Mouse (Mus musculus) kidney, postnatal 0 days (tissue): Measurements from ENCODE around the gene Gstm7. TPM values are rescaled to one million over a fixed set of nuclear protein-coding genes. Genes with fewer than 3 reads are reported as not detected.

Source experiments
- ATAC-seq: fragments of 200-750 bp; cut with Nextera tagmentation; replicated peaks from 2 replicates; pipeline ENCODE4 v1.8.0; 2017; ENCODE audit warnings: low read depth, moderate number of reproducible peaks, moderate TSS enrichment, moderate library complexity; ENCODE audit not compliant: low FRiP score
- DNase-seq: peaks from one replicate; pipeline ENCODE4 v3.0.0-alpha.2; 2016; ENCODE audit warnings: low spot score
- H3K27ac ChIP-seq: fragments of 300-500 bp; sonication (generic); 2 replicates; pipeline ENCODE4 v1.5.1; 2014; ENCODE audit warnings: mild to moderate bottlenecking
- H3K27me3 ChIP-seq: fragments of 300-500 bp; sonication (generic); 2 replicates; pipeline ENCODE4 v1.6.1; 2014; ENCODE audit warnings: low read length, mixed read lengths; ENCODE audit not compliant: insufficient read depth
- H3K36me3 ChIP-seq: fragments of 300-500 bp; sonication (generic); 2 replicates; pipeline ENCODE4 v1.6.1; 2014; ENCODE audit warnings: low read length, mixed read lengths; ENCODE audit not compliant: insufficient read depth
- H3K4me1 ChIP-seq: fragments of 300-500 bp; sonication (generic); replicated peaks from 2 replicates; pipeline ENCODE4 v1.6.1; 2014; ENCODE audit warnings: antibody characterized with exemption, low read length, mixed read lengths; ENCODE audit not compliant: insufficient read depth
- H3K4me2 ChIP-seq: fragments of 300-500 bp; sonication (generic); 2 replicates; pipeline ENCODE4 v1.6.1; 2014; ENCODE audit warnings: mild to moderate bottlenecking, low read length, moderate library complexity, mixed read lengths
- H3K4me3 ChIP-seq: fragments of 300-500 bp; sonication (generic); replicated peaks from 2 replicates; pipeline ENCODE4 v1.5.1; 2014; ENCODE audit warnings: low read depth, low read length
- H3K9ac ChIP-seq: fragments of 300-500 bp; sonication (generic); 2 replicates; pipeline ENCODE4 v1.6.1; 2014; ENCODE audit warnings: low read depth, low read length
- H3K9me3 ChIP-seq: fragments of 300-500 bp; sonication (generic); replicated peaks from 2 replicates; pipeline ENCODE4 v1.6.1; 2016; ENCODE audit warnings: low read length, inconsistent platforms, mixed read lengths
- CTCF ChIP-seq: IDR thresholded peaks from 2 replicates; pipeline ENCODE4 v1.5.1; 2016; ENCODE audit warnings: antibody characterized with exemption, low read depth, mild to moderate bottlenecking, moderate library complexity
- WGBS: fragments of 180-500 bp; shearing (Covaris S2); extraction: QIAGEN DNeasy Blood & Tissue Kit; methylation state at CpG from one replicate; pipeline ENCODE4 v1.1.7; 2014; 5-methylcytosine and 5-hydroxymethylcytosine counted together
- polyA plus RNA-seq: library from polyadenylated mRNA; unstranded; fragments of >200 nt; fragmentation: Nextera tagmentation; extraction: Ambion mirVana; gene quantifications from 2 replicates; pipeline ENCODE4 v1.2.1, GENCODE M21; 2015

Gstm7 gene
- polyA plus RNA-seq, 1 experiment from 2014 or later, result 18.3 TPM

DNA sequence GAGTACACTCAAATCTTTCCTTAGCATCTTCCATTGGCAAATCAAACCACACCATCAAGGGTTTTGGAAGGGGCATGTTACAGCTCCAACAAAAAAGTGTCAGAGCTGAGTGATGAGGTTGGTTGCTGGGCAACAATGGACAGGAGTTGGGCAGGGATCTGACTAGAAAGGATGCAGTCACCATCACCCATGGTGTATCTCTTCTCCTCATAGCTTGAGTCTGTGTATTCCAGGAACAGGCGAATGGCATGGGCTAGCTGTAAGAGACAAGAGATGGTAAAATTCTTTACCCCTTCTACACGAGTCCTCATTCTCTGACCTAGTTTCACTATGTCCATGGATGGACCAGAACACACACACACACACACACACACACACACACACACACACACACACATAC lies 483 bp downstream of the Gstm7 start:
- WGBS, result 67% methylated on average over 2 of the region's 2 CpGs
- Histone ChIP-seq H3K4me1 (no peaks in the 10 kb centered on the region), H3K4me2 (peak overlapping the region; percentile 36), H3K4me3 (peak overlapping the region; percentile 15; the same call in 1 of the 2 replicates), H3K9ac (no peak overlapping the region), H3K27me3 (no peaks in the 10 kb centered on the region), H3K9me3 (no peaks in the 10 kb centered on the region), H3K27ac (no peak overlapping the region), H3K36me3 (no peaks in the 10 kb centered on the region)
- ATAC-seq (no peak), DNase-seq (no peak)
- TF ChIP-seq CTCF, result no peak

DNA sequence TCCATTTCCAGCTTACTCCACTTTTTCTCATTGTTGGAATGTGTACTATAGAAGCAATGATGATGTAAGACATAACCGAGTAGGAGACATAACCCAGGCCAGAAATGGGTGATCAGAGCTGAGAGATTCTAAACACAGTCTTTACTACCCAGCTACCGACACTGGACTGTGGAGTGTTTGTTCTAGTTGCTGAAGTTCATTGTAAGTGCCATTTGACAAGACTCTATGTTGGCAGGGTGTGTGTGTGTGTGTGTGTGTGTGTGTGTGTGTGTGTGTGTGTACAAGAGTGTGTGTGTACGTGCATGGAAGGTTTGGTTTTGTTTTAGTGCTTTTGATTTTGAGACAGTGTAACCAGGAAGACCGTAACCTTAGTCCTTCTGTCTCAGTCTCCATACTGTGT lies 1.9 kb downstream of the Gstm7 start:
- 85% methylated on average over 4 of the region's 4 CpGs for WGBS
- H3K4me2 ChIP-seq, result no peak overlapping the region
- H3K9me3 ChIP-seq, result no peaks in the 10 kb centered on the region
- no peak overlapping the region for H3K27ac ChIP-seq
- no peak overlapping the region for H3K9ac ChIP-seq
- TF ChIP-seq CTCF, result no peak
- no peaks in the 10 kb centered on the region for H3K27me3 ChIP-seq
- H3K36me3 ChIP-seq, result no peaks in the 10 kb centered on the region
- DNase-seq (no peak), ATAC-seq (no peak)
- no peak overlapping the region for H3K4me3 ChIP-seq
- no peaks in the 10 kb centered on the region for H3K4me1 ChIP-seq

DNA sequence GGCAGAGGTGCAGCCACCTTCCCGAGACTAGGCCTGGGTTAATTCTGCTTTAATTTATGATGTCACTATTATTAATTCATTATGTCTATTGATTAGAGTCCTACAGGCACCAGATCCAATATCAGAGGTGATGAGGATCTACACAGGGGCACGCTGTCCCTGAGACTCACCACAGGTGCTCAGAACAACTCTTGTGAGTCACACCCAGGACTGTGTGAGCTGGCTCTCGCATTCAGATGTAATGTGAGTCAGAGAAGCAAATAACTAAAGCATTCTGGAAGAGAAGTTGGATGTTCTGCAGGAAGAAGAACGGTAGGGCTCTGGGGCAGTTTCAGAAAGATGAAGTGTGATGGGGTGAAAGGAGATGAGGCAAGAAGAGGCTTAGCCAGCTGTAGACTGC lies 2.4 kb downstream of the Gstm7 start:
- Histone ChIP-seq H3K9me3 (no peaks in the 10 kb centered on the region), H3K4me1 (no peaks in the 10 kb centered on the region), H3K4me2 (no peak overlapping the region), H3K36me3 (no peaks in the 10 kb centered on the region), H3K27ac (no peak overlapping the region), H3K9ac (no peak overlapping the region), H3K4me3 (no peak overlapping the region), H3K27me3 (no peaks in the 10 kb centered on the region)
- TF ChIP-seq CTCF, result no peak
- no peak for DNase-seq
- WGBS, result 78% methylated on average over 4 of the region's 4 CpGs
- no peak for ATAC-seq

DNA sequence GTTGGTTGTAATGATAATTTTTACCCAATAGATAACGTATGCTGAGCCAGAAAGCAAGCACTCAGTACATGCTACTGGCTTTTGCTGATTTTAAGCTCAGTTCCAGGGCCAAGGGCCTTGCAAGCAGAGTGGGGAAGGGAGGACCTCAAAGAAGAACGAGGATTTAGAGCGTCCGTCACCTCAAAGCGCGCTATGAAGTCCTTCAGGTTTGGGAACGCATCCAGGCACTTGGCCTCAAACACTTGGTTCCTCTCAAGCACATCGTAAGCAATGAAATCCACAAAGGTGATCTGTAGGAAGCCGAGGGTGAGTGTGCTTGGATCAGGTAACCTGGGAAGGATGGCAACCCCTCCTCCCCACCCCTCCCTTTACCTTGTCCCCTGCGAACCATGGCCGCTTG lies 2.9 kb downstream of the Gstm7 start:
- Histone ChIP-seq H3K9ac (no peak overlapping the region), H3K4me2 (no peak overlapping the region), H3K36me3 (no peaks in the 10 kb centered on the region), H3K27me3 (no peaks in the 10 kb centered on the region), H3K9me3 (no peaks in the 10 kb centered on the region), H3K4me3 (no peak overlapping the region), H3K27ac (no peak overlapping the region), H3K4me1 (no peaks in the 10 kb centered on the region)
- WGBS, result 70% methylated on average over 11 of the region's 11 CpGs
- TF ChIP-seq CTCF, result no peak
- DNase-seq, result no peak
- no peak for ATAC-seq

DNA sequence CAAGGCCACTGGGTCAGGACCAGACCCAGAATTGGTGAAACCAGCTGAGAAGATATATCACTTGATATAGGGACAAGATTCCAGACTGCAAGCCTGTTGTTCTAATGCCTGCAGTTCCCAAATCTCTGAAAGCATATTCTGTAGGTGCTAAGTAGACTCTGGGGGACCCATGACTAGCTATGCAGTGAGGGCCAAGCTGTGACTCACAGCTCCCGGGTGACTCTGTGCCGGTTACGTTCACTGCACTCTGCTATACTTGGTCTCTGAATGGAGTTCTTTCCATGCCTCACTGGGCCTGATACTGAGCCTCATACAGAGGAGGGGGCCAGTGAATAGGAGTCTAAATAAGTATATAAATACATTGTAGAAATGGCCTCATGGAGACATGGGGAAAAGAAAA lies 3.8 kb downstream of the Gstm7 start:
- no peak for ATAC-seq
- DNase-seq, result no peak
- no peak for TF ChIP-seq CTCF
- no peaks in the 10 kb centered on the region for H3K9me3 ChIP-seq
- H3K4me3 ChIP-seq, result no peak overlapping the region
- H3K27ac ChIP-seq, result no peak overlapping the region
- 55% methylated on average over 3 of the region's 3 CpGs for WGBS
- no peaks in the 10 kb centered on the region for H3K27me3 ChIP-seq
- H3K36me3 ChIP-seq, result no peaks in the 10 kb centered on the region
- H3K9ac ChIP-seq, result no peak overlapping the region
- H3K4me2 ChIP-seq, result no peak overlapping the region
- H3K4me1 ChIP-seq, result no peaks in the 10 kb centered on the region

DNA sequence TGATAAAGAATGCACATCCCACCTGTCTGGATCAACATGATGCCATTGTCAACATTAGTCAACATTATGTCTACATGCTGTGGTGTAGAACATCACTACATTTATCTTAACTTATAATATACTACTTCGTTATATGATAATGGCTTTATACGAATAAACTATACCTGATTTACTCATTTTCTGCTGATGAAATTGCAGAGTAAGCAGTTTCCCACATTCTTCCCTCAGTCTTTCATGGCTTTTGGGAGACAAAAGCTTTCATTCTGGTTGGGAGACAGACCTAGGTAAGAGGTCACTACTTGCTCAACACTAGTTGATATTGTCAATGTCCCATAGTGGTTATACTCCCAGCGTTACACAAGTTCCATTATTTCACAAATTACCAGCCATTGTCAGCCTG lies 6.3 kb downstream of the Gstm7 start:
- Histone ChIP-seq H3K9ac (no peak overlapping the region), H3K4me3 (no peak overlapping the region), H3K4me1 (no peaks in the 10 kb centered on the region), H3K4me2 (no peak overlapping the region), H3K36me3 (no peaks in the 10 kb centered on the region), H3K27ac (no peak overlapping the region), H3K9me3 (no peaks in the 10 kb centered on the region), H3K27me3 (no peaks in the 10 kb centered on the region)
- 95% methylated on average over 3 of the region's 3 CpGs for WGBS
- no peak for TF ChIP-seq CTCF
- DNase-seq, result no peak
- no peak for ATAC-seq

DNA sequence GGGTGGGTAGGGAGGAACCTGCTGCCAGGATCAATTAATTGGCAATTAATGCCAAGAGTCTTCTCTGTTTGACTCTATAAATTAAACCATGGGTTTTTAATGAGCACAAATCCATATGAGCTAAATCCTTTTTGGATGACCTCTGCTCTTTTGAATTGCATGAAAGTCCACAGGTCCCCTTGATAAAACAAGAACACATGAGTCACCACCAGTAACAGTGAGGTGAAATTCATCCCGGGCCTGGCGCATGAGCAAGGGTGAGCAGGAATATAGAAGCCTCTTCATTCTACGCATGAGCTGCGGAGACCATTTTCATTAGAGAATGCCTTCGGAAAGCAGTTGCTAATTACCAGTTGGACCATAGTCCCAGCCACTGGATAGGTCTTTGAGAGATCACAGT lies 11.3 kb downstream of the Gstm7 start:
- no peak overlapping the region for H3K4me2 ChIP-seq
- ATAC-seq (no peak), DNase-seq (no peak)
- H3K4me1 ChIP-seq, result no peaks in the 10 kb centered on the region
- H3K4me3 ChIP-seq, result no peak overlapping the region
- no peak for TF ChIP-seq CTCF
- H3K36me3 ChIP-seq, result no peaks in the 10 kb centered on the region
- H3K27ac ChIP-seq, result no peak overlapping the region
- no peaks in the 10 kb centered on the region for H3K27me3 ChIP-seq
- H3K9ac ChIP-seq, result no peak overlapping the region
- no peaks in the 10 kb centered on the region for H3K9me3 ChIP-seq
- 86% methylated on average over 5 of the region's 5 CpGs for WGBS
